Mouse (Mus musculus): ENCODE data around the gene Ankrd11. TPM values are rescaled to one million over a fixed set of nuclear protein-coding genes. Genes with fewer than 3 reads are reported as not detected.

The Ankrd11 gene
- total and polyA plus RNA-seq, 3 experiments = 49.2 to 235 (median 87.7) TPM

GRCm38 (mm10) chr8:122988955-122989354, 53.1 kb downstream of the Ankrd11 start (continued):
- TF ChIP-seq TBP (IDR thresholded peaks at IDR 0.05; ENCODE audit: low read depth, low read length) = no peak

GRCm38 (mm10) chr8:122987255-122987654, 54.8 kb downstream of the Ankrd11 start:
- Histone ChIP-seq H3K9ac (ENCODE audit: control insufficient read depth, low read depth, low read length, poor library complexity, severe bottlenecking) (no peak overlapping the region), H3K9me3 (replicated peaks; ENCODE audit: insufficient read depth, low read length) (no peaks in the 10 kb centered on the region), H3K4me1 (ENCODE audit: control insufficient read depth in 1 of 2, insufficient read depth in 2 of 2, low read length in 2 of 2) (peaks cover 6 to 17% of the 10 kb centered on the region in 2 experiments), H3K36me3 (ENCODE audit: control insufficient read depth in 1 of 2, insufficient read depth in 2 of 2, low read length in 2 of 2) (peaks cover 2 to 37% of the 10 kb centered on the region in 2 experiments), H3K27ac (ENCODE audit: control insufficient read depth, low read depth, low read length) (no peak overlapping the region), H3K79me2 (ENCODE audit: control insufficient read depth, insufficient read depth, low read length, poor library complexity) (peaks cover 83% of the 10 kb centered on the region), H3K4me3 (ENCODE audit: control insufficient read depth in 1 of 2, insufficient read depth in 1 of 2, low read depth in 2 of 2, low read length in 2 of 2) (no peak overlapping the region), H3K27me3 (ENCODE audit: control insufficient read depth in 1 of 2, insufficient read depth in 2 of 2, low read length in 2 of 2) (no peaks in the 10 kb centered on the region)
- TF ChIP-seq POLR2AphosphoS2 (IDR thresholded peaks at IDR 0.05; ENCODE audit: low read length) (no peak), USF1 (IDR thresholded peaks at IDR 0.05; ENCODE audit: low read depth, low read length) (no peak), TCF12 (IDR thresholded peaks at IDR 0.05; ENCODE audit: low read depth, low read length) (no peak), MAFK (IDR thresholded peaks at IDR 0.05; ENCODE audit: borderline replicate concordance, low read depth, low read length) (no peak), POLR2A (IDR thresholded peaks at IDR 0.05; ENCODE audit: control insufficient read depth in 1 of 2, insufficient read depth in 1 of 2, low read depth in 1 of 2, low read length in 2 of 2, poor library complexity in 1 of 2) (no peak), KAT2A (conservative IDR thresholded peaks at IDR 0.05; ENCODE audit: low read depth, low read length) (no peak), ZKSCAN1 (IDR thresholded peaks at IDR 0.05; ENCODE audit: low read depth, low read length) (no peak), EP300 (IDR thresholded peaks at IDR 0.05; ENCODE audit: low read depth in 1 of 2, low read length in 2 of 2) (no peak), TBP (IDR thresholded peaks at IDR 0.05; ENCODE audit: low read depth, low read length) (no peak), RAD21 (IDR thresholded peaks at IDR 0.05; ENCODE audit: low read depth, low read length) (no peak), MYC (IDR thresholded peaks at IDR 0.05; ENCODE audit: low read depth, low read length) (no peak), MAZ (IDR thresholded peaks at IDR 0.05; ENCODE audit: low read depth, low read length) (no peak), JUND (IDR thresholded peaks at IDR 0.05; ENCODE audit: low read depth, low read length) (no peak), USF2 (IDR thresholded peaks at IDR 0.05; ENCODE audit: borderline replicate concordance in 1 of 2, insufficient read depth in 1 of 2, low read depth in 1 of 2, low read length in 2 of 2) (no peak), NRF1 (IDR thresholded peaks at IDR 0.05; ENCODE audit: insufficient read depth, low read depth, low read length, poor library complexity, severe bottlenecking) (no peak), ZNF384 (IDR thresholded peaks at IDR 0.05; ENCODE audit: low read depth, low read length) (no peak), TAL1 (IDR thresholded peaks at IDR 0.05; ENCODE audit: low read length) (no peak), GATA1 (IDR thresholded peaks at IDR 0.05; ENCODE audit: low read depth, low read length) (no peak)
- no peak for DNase-seq (ENCODE audit: low read depth, low spot score)
